Mouse (Mus musculus) cortical plate, adult 2 months (tissue): ENCODE measurements around the gene Cblc. TPM values are rescaled to one million over a fixed set of nuclear protein-coding genes. Genes with fewer than 3 reads are reported as not detected.

Source experiments
- H3K27ac ChIP-seq: fragments of 200-500 bp; 2 replicates; pipeline ENCODE4 v1.5.1; 2012; ENCODE audit warnings: low read length, control low read depth, inconsistent platforms; ENCODE audit not compliant: insufficient read depth
- H3K4me1 ChIP-seq: fragments of 200-500 bp; 2 replicates; pipeline ENCODE4 v1.6.1; 2011; ENCODE audit warnings: low read length; ENCODE audit not compliant: control insufficient read depth, insufficient read depth
- H3K4me3 ChIP-seq: fragments of 200-500 bp; 2 replicates; pipeline ENCODE4 v1.5.1; 2011; ENCODE audit warnings: mild to moderate bottlenecking, low read length, control low read depth; ENCODE audit not compliant: insufficient read depth
- CTCF ChIP-seq: fragments of 200-500 bp; IDR thresholded peaks from 2 replicates; pipeline ENCODE4 v1.5.1; 2011; ENCODE audit warnings: mild to moderate bottlenecking, control low read depth, low read length; ENCODE audit not compliant: insufficient read depth; ENCODE audit errors: extremely low read depth
- POLR2A ChIP-seq: fragments of 200-500 bp; IDR thresholded peaks from 2 replicates; pipeline ENCODE4 v1.6.1; 2011; ENCODE audit warnings: mild to moderate bottlenecking, low read length, control low read depth; ENCODE audit not compliant: insufficient read depth; ENCODE audit errors: extremely low read depth
- polyA plus RNA-seq: library from polyadenylated mRNA; depleted of rRNA; stranded (reverse); fragments of >200 nt; gene quantifications from 2 replicates; pipeline ENCODE4 v1.2.3, GENCODE M21; 2012

Gene Cblc
- polyA plus RNA-seq, 1 experiment, result not detected

- TF ChIP-seq POLR2A (no peak), CTCF (no peak)
- H3K4me3 ChIP-seq, result no peak overlapping the region
- no peak overlapping the region for H3K27ac ChIP-seq
- no peaks in the 10 kb centered on the region for H3K4me1 ChIP-seq
Measured at GRCm38 (mm10) chr7:19831837-19832236, 35.2 kb upstream of the Cblc start.

GRCm38 (mm10) chr7:19830682-19831156 is 34.1 kb upstream of the Cblc start:
- no peaks in the 10 kb centered on the region for H3K4me1 ChIP-seq
- H3K27ac ChIP-seq, result no peak overlapping the region
- H3K4me3 ChIP-seq, result no peak overlapping the region
- TF ChIP-seq POLR2A (no peak), CTCF (no peak)

GRCm38 (mm10) chr7:19829694-19830093 is 33.1 kb upstream of the Cblc start:
- H3K4me3 ChIP-seq, result no peak overlapping the region
- H3K27ac ChIP-seq, result no peak overlapping the region
- TF ChIP-seq POLR2A (no peak), CTCF (no peak)

GRCm38 (mm10) chr7:19826756-19827155 is 30.1 kb upstream of the Cblc start:
- Histone ChIP-seq H3K4me3 (no peak overlapping the region), H3K4me1 (no peaks in the 10 kb centered on the region), H3K27ac (no peak overlapping the region)
- TF ChIP-seq POLR2A (no peak), CTCF (no peak)

More at GRCm38 (mm10) chr7:19829694-19830093, 33.1 kb upstream of the Cblc start:
- no peaks in the 10 kb centered on the region for H3K4me1 ChIP-seq

- Histone ChIP-seq H3K4me3 (no peak overlapping the region), H3K4me1 (no peaks in the 10 kb centered on the region), H3K27ac (0 out of 2 replicates have a peak overlapping the region, but pooled peaks have one; percentile 10)
- TF ChIP-seq POLR2A (no peak), CTCF (no peak)
Measured at GRCm38 (mm10) chr7:19824182-19824973, 27.8 kb upstream of the Cblc start.

GRCm38 (mm10) chr7:19823256-19824181 is 26.9 kb upstream of the Cblc start:
- Histone ChIP-seq H3K27ac (0 out of 2 replicates have a peak overlapping the region, but pooled peaks have one; percentile 10), H3K4me3 (no peak overlapping the region), H3K4me1 (no peaks in the 10 kb centered on the region)
- TF ChIP-seq CTCF, result no peak

- Histone ChIP-seq H3K4me3 (no peak within 1 kb of the TSS), H3K4me1 (no peaks in the 10 kb centered on the region), H3K27ac (0 out of 2 replicates have a peak within 1 kb of the TSS, but pooled peaks have one; percentile 10)
- TF ChIP-seq CTCF (no peak), POLR2A (no peak)
Measured at GRCm38 (mm10) chr7:19822604-19823058, 26.0 kb upstream of the Cblc start, which contains the start of gene Bcl3. Gene Bcl3, minus strand, starts transcription at chr7:19822770.

GRCm38 (mm10) chr7:19822193-19822592 is 25.6 kb upstream of the Cblc start:
- TF ChIP-seq CTCF (no peak), POLR2A (no peak)
- H3K4me3 ChIP-seq, result no peak overlapping the region
- no peaks in the 10 kb centered on the region for H3K4me1 ChIP-seq
- H3K27ac ChIP-seq, result no peak overlapping the region

- TF ChIP-seq CTCF (no peak), POLR2A (no peak)
Measured at GRCm38 (mm10) chr7:19821633-19822032, 25.0 kb upstream of the Cblc start.

More at GRCm38 (mm10) chr7:19821633-19822032, 25.0 kb upstream of the Cblc start:
- Histone ChIP-seq H3K27ac (no peak overlapping the region), H3K4me1 (no peaks in the 10 kb centered on the region), H3K4me3 (no peak overlapping the region)
